Mouse (Mus musculus) ovary, adult 10 weeks (tissue): ENCODE results near the gene Olfr922. TPM values are rescaled to one million over a fixed set of nuclear protein-coding genes. Genes with fewer than 3 reads are reported as not detected.

Experiments used
- polyA plus RNA-seq: library from polyadenylated mRNA; stranded (reverse); fragments of 350-450 nt; fragmentation: Illumina TruSeq; extraction: RNeasy Lipid Tissue Mini Kit (QIAGEN cat#74804); gene quantifications from one replicate; pipeline ENCODE4 v1.2.3, GENCODE M21; 2014

Olfr922 gene
- not detected for polyA plus RNA-seq

GRCm38 (mm10) chr9:38814314-38814713, at the start of gene Olfr922:
Olfr922 (plus strand) TSS chr9:38814614.

GRCm38 (mm10) chr9:38772768-38773167, 41.6 kb upstream of the Olfr922 start, which contains the start of gene Olfr921:
Olfr921 (plus strand) TSS chr9:38773068.

GRCm38 (mm10) chr9:38826245-38826644, 11.8 kb downstream of the Olfr922 start, which contains the start of gene Olfr923:
Olfr923 (plus strand) TSS chr9:38826545.

GRCm38 (mm10) chr9:38844149-38844548, 29.7 kb downstream of the Olfr922 start, which contains the start of gene Olfr924:
Olfr924 (plus strand) TSS chr9:38844449.

GRCm38 (mm10) chr9:38854760-38855159, 40.3 kb downstream of the Olfr922 start, which contains the start of gene Olfr26:
Olfr26 (plus strand) TSS chr9:38855060.

Other genes with a start within 250 kb of the Olfr922 start
- gene Olfr912, start 234.4 kb upstream of the Olfr922 start, polyA plus RNA-seq, result not detected
- gene Olfr913, start 221.9 kb upstream of the Olfr922 start, polyA plus RNA-seq, result not detected
- not detected for gene Olfr914, start 209.5 kb upstream of the Olfr922 start, polyA plus RNA-seq
- not detected for gene Olfr916, start 154.7 kb upstream of the Olfr922 start, polyA plus RNA-seq
- not detected for gene Olfr917, start 148.8 kb upstream of the Olfr922 start, polyA plus RNA-seq
- gene Olfr918, start 140.0 kb upstream of the Olfr922 start, polyA plus RNA-seq, result not detected
- gene Olfr919, start 110.9 kb upstream of the Olfr922 start, polyA plus RNA-seq, result not detected
- gene Vwa5a, start 96.3 kb upstream of the Olfr922 start, polyA plus RNA-seq, result 116 TPM
- gene Olfr920, start 62.3 kb upstream of the Olfr922 start, polyA plus RNA-seq, result 0.80 TPM
- not detected for gene Olfr921, start 41.5 kb upstream of the Olfr922 start, polyA plus RNA-seq
- not detected for gene Olfr923, start 11.9 kb downstream of the Olfr922 start, polyA plus RNA-seq
- gene Olfr924, start 29.8 kb downstream of the Olfr922 start, polyA plus RNA-seq, result not detected
- not detected for gene Olfr26, start 40.4 kb downstream of the Olfr922 start, polyA plus RNA-seq
- not detected for gene Olfr926, start 62.5 kb downstream of the Olfr922 start, polyA plus RNA-seq
- not detected for gene Olfr930, start 115.2 kb downstream of the Olfr922 start, polyA plus RNA-seq
- not detected for gene Olfr933, start 157.7 kb downstream of the Olfr922 start, polyA plus RNA-seq
- not detected for gene Olfr934, start 173.7 kb downstream of the Olfr922 start, polyA plus RNA-seq
- not detected for gene Olfr935, start 185.1 kb downstream of the Olfr922 start, polyA plus RNA-seq
- gene Olfr146, start 208.8 kb downstream of the Olfr922 start, polyA plus RNA-seq, result not detected